Mouse (Mus musculus): ENCODE measurements around the gene Lep.

The Lep gene

DNA sequence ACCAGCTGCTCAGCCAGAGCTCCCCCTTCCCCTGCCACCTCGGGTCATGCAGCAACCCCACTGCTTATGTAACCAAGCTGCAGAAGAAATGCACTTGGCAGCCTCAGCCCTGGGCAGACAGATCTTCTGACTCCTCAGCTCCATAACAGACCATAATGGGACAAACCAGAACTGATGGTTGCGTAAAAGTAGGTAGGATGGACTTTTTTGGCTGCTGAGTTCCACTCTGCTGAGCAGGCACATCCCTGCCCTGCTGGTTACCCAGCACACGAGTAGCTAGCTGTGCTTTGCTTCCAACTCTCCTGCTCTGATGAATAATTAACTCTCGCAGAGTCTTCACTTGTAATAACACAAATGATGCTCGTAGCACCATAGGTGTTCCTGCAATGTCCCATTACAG lies 10.1 kb upstream of the Lep start:
- peak; percentile 71 for DNase-seq

DNA sequence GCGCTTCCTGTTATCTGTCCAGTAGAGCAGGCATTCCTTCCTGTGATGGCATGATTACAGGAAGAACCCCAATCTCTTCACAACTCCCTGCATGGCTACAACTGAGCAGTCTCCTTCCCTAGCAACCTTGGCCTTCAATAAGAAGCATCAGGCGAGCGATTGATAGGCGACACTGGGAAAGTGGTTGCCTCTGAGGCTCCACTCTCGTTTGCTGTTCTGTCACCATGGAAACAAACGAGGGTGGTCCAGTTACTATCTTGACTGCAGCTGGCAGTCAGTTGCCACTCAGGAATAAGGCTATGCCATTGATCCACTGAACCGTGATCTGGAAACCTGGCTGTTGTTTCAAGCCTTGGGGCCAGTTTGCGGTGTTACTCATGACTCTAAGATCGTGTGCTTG lies 7.8 kb upstream of the Lep start:
- DNase-seq, result peak; percentile 24

DNA sequence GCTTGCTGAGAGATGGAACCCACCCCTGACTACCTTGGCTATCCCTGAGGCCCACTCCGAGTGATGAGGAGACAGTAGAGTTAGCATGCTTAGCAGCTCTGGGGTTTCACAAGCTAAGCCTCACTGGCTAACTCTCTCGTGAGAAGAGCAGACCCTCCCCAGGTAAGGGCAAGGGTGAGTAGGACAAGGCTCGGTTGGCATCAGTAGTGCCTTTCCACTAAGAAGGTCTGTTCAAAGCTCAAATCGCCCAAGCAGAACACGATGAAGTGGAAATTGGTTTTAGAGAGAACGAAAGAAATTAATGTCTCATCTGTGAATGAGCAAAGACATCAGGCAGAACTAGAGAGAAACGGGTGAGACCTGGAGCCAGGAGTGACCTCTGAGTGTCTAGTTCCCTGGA lies 6.8 kb upstream of the Lep start:
- DNase-seq, result peak; percentile 71

DNA sequence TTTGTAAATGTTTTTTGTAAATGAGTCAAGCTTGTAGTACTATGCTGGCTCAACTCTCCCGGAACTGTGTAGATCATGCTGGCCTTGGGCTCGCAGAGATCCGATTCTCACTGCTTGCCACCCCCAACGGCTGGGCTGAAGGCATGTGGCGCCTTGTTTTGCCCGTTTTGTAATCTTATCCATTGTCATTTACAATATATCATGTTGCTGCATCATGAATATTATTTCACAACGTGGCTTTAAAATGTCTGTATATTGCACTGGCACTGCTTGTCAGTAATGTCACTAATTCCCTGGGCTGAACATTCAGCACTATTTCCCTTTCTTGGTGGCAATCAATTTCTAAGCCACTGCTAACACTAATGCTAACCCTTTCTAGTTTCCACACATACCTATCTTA lies 3.6 kb upstream of the Lep start:
- no peak for DNase-seq

GRCm38 (mm10) chr6:29066389-29066790 lies 6.4 kb downstream of the Lep start:
- DNase-seq, result no peak

DNA sequence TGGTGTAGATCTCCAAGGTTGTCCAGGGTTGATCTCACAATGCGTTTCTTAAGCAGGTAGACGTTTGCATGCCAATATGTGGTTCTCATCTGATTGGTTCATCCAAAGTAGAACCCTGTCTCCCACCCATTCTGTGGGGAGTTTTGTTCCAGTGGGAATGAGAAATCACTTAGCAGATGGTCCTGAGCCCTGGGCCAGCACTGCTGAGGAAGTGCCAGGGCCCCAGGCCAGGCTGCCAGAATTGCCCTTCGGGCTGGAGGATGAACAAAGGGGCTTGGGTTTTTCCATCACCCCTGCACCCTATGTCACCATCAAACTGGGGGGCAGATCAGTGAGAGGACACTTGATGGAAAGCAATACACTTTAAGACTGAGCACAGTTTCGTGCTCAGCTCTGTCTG lies 12.2 kb downstream of the Lep start:
- DNase-seq, result no peak

GRCm38 (mm10) chr6:29073462-29074132 lies 13.6 kb downstream of the Lep start:
- no peak for DNase-seq

DNA sequence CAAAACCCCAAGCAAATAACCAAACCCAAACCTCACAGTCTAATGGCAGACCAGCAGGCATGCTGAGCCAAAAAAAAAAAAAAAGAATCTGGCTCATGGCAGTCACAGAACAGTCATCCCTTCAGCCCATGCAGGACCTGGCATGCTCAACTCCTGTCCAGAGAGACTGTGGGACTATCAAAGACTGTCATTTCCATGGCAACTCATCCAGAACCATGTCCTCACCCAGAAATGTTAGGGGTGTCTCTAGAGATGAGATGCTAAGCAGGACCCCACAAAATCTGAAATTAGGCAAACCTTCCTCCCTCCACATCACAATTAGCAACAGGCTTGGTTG lies 14.1 kb downstream of the Lep start:
- no peak for DNase-seq

GRCm38 (mm10) chr6:29079291-29079690 lies 19.3 kb downstream of the Lep start:
- no peak for DNase-seq

GRCm38 (mm10) chr6:29081826-29082363 lies 21.9 kb downstream of the Lep start:
- no peak for DNase-seq

GRCm38 (mm10) chr6:29082776-29083354 lies 22.8 kb downstream of the Lep start:
- no peak for DNase-seq

- DNase-seq, result no peak
Measured at GRCm38 (mm10) chr6:29084401-29084800, 24.4 kb downstream of the Lep start.

DNA sequence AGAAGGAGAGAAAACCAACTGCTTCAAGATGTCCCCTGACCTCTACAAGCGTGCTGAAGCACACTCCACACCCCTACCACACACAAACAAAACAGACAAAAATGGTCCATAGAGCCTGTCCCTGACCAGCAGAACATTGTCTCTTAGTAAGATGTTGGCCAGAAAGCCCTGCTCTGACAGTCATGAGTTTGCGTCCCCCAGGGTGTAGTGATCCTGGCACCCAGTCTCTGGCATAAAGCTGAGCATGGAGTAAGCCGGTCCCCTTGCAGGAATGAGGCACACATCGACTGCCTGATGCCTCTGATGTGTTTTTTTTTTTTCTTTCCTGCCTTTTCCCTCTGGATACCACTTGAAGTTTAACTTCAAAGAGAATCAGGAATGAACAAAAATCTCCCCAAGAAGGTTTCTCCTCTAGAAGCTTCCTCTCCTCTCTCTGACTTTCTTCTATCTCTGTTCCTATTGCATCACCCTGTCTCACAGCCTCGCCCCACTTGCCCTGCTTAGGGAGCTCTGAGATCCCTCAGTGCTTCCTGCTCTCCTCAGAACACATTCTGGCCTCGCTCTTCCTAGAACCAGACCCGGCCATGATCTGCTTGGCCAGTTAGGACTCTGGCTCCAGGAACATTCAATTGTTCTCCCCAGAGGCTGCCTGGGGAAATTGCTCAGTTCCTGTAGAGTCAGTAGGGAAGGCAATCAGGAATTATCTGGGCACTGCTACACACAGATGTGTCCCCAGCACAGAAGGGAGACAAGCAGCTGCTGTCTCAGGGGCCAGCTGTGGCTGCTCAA lies 28.1 kb downstream of the Lep start:
- DNase-seq, result no peak

DNA sequence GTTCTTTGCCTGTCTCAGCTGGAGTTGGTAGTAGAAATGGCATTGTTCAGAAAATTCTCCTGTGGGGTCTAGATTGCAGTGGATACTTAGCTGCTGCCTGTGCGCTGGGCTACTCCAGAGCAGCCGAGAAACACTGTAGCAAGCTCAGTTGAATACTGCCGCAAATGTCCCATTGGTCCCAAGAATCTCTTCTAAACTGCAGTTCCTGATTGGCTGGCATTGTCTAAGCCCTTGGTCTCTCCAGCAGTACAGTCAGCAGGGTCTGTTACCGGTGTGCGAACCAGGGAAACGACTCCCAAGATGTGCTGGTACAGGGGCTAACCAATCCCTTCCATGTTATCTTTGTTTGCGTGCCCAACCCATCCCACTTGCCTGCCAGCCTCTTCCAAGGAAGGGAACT lies 32.2 kb downstream of the Lep start:
- DNase-seq, result no peak

DNA sequence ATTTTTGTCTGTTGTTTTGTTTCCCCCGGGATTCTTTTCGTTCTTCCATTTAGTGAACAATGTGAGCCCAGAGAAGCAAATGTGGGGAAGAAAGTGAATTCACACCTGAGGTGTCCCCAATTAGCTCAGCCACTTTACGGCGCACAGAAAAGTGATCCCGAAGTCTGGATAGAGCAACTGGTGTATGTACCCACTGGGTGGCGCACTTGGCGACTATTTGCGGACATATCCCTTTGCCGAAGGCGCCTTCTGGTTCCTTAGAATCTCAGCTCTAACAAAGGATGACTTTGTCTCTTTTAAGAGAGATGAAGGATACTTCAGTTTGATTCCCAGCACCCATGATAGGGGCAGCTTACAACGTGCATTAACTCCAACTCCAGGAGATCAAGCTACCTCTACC lies 32.9 kb downstream of the Lep start:
- no peak for DNase-seq

DNA sequence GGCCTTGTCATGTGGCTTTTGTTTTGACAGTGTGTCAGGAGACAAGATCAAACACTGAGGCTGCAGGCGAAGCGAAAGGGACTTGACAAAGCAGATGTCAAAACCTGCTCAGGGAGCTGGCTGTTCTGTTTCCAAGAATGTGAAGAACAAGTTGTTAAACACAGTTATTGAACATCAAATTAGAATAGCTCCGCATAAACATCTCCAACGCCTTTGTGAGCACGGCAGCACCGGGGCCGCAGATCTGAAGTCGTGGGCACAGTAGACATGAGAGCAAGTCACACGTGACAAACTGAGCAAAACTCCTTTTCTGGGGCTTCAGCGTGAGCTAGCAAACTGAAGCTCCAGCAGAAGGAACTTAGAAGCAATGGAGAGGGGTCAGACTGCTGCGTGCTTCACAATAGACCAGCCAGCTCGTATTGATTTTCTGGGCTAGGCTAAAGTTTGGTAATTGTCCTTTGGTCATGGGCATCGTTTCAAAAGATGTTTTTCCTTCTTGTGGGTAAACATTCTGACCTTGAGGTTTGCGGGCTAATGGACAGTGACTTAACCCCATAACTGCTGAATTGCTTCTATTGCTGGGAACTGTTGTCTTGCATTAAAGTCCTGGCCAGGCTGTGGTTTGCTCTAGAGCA lies 39.6 kb downstream of the Lep start:
- no peak for DNase-seq

GRCm38 (mm10) chr6:29100423-29100822 lies 40.4 kb downstream of the Lep start:
- no peak for DNase-seq

GRCm38 (mm10) chr6:29101248-29101864 lies 41.3 kb downstream of the Lep start:
- DNase-seq, result no peak

GRCm38 (mm10) chr6:29108376-29108775 lies 48.4 kb downstream of the Lep start:
- no peak for DNase-seq

GRCm38 (mm10) chr6:29111501-29111900 lies 51.5 kb downstream of the Lep start:
- DNase-seq, result no peak

DNA sequence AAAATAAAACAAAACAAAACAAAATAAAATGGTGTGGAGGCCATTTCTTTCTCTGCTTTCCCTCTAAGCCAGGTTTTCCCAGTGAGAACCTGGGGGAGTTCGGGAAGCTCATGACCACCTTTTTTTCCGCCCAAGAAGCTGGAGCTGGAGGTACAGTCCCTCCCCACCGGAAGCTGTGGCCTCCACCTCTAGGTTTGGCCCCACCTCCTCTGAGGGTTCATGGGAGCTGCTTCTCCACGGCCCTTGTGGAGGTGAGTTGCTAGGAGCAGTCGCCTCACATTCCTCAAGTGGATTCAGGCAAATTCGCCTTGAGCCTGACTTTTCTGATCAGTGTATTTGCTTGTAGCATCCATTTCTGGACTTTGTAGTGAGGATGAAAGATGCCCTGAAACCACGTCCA lies 55.7 kb downstream of the Lep start:
- no peak for DNase-seq

DNA sequence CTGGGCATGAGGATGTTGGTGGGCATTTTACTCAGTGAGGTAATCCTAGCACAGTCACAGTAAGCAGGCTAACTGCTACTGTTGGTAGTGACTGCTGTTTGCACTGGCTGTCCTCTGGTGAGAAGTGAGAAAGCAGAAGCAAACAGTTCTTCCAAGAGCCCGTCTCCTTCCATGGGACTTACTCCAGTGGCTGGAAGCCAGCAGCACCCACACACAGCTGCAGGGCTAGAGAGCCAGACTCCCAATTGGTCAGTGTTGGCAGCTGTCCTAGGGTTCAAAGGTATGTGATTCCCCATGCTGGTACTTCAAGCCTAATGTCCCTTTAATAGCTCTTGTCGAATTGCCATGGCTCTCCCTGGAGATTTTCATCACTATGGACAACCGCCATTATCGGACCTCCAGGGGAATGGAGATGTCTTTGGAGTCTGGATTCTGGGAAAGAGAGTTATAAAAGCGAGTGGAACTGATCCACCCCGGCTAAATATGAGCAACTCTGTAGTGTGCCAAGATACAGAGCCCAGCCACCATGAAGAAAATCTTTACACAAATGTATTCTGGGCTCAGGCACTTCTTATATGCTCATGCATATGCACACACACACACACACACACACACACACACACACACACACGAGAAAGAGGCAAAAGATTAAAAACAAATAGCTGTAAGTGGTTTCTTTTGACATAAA lies 57.5 kb downstream of the Lep start:
- peak; percentile 90 for DNase-seq

DNA sequence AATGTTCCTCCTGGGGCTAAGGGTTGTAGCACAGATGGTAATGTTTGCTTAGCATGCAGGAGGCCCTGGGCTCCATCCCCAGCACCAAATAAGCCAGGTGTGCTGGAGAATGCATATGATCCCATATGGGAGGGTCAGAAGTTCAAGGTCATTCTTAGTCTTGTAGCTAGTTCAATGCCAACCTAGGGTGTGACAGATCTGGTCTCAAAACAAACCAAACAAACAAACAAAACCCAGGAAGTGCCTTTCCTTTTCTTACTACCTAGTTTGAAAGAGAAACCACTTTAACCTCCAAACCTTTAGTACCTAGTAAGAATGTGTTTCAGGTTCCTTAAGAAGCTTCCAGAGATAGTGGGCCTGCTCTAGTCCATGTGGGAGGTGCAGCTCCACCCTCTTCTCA lies 58.2 kb downstream of the Lep start:
- DNase-seq, result no peak
